Comparison of ENCODE assay signal across 12 mouse cellular contexts in the genomic region with DNA sequence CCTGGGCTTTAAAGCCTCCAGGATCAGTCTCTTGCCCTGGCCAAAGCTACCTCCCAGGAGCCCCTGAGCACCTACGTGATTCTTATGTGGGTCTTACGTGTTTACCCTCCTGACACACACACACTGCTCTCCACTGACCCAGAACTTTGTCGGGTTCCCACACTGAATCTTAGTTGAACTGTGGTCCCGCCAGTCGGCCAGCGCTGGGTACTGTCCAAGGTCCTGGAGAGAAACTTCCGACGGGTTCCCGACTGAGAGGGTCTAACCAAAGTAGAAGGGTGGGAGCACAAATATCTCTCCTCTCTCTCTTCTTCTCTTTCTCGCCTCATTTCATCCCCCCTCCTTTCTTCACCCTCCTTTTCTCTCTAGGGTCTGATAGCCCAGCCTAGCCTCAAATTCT. TPM values are rescaled to one million over a fixed set of nuclear protein-coding genes. Genes with fewer than 3 reads are reported as not detected.
DNase-seq lines count a peak whose midpoint lies in the region; ATAC-seq and TF ChIP-seq lines count a peak whose summit lies in the region.
"Had no signal": no experiment of that assay in that cellular context is flagged by ENCODE, and none has a peak within 500 bp of the region (broad histone marks: within the 10 kb centered on the region; RNA-seq: fewer than 3 reads in every experiment).

No protein-coding gene starts in this region.

- intact Hi-C loops in gastrocnemius, postnatal 14 days (cut with DNase I; ENCODE audit: low total_unique reads): no loop called here
- intact Hi-C loops in left cerebral cortex, postnatal 10 days (cut with DNase I): loop anchor here (2.0 to 5.0 kb wide), 2 partner anchors 209 to 436 kb away; no protein-coding TSS in a partner anchor

- no peak overlapping the region for H3K4me2 ChIP-seq in stomach, postnatal 0 days (replicated peaks; ENCODE audit: low read depth)
- H3K4me2 ChIP-seq: heart, embryonic 15.5 days had no signal

- H3K9me3 ChIP-seq in stomach, postnatal 0 days (ENCODE audit: control insufficient read depth, low read length): no peaks in the 10 kb centered on the region; the same call in 1 of the 2 replicates

- H3K9ac ChIP-seq in stomach, postnatal 0 days (ENCODE audit: low read length): no peak overlapping the region
- H3K9ac ChIP-seq: heart, embryonic 15.5 days had no signal

- H3K36me3 ChIP-seq in stomach, postnatal 0 days (ENCODE audit: control insufficient read depth, insufficient read depth, low read length): no peaks in the 10 kb centered on the region
- H3K36me3 ChIP-seq: heart, embryonic 15.5 days had no signal

- no peak for TF ChIP-seq CTCF in stomach, postnatal 0 days (IDR thresholded peaks at IDR 0.05; ENCODE audit: low read depth)

- peak; percentile 15 for DNase-seq in gastrocnemius, postnatal 14 days
- no peak for DNase-seq in gastrocnemius, postnatal 25 days
- DNase-seq in thymus, postnatal 0 days (ENCODE audit: low spot score): peak; percentile 7
- DNase-seq in thymus, postnatal 10 days (ENCODE audit: low spot score in 2 of 2): no peak
- DNase-seq in hindlimb bud, embryonic 11.5 days (ENCODE audit: extremely low spot score, low read depth, low spot score): peak; percentile 3
- DNase-seq in stomach, postnatal 0 days (ENCODE audit: low spot score): peak; percentile 45
- DNase-seq in left cerebral cortex, postnatal 10 days (ENCODE audit: extremely low spot score in 1 of 2, low spot score in 2 of 2): no peak
- DNase-seq in right cerebral cortex, postnatal 14 days: no peak
- DNase-seq: cerebellum, postnatal 10 days had no signal

- H3K27me3 ChIP-seq in stomach, postnatal 0 days (ENCODE audit: control insufficient read depth, insufficient read depth, low read length): no peaks in the 10 kb centered on the region

- ATAC-seq in stomach, postnatal 0 days (ENCODE audit: low FRiP score, low TSS enrichment): no peak

- WGBS in stomach, postnatal 0 days: 2% methylated on average over 10 of the region's 10 CpGs

- H3K4me3 ChIP-seq in stomach, postnatal 0 days (ENCODE audit: low read depth, low read length): no peak overlapping the region
- H3K4me3 ChIP-seq: heart, embryonic 15.5 days had no signal

- H3K4me1 ChIP-seq in stomach, postnatal 0 days (replicated peaks; ENCODE audit: control insufficient read depth, insufficient read depth): no peaks in the 10 kb centered on the region
- H3K4me1 ChIP-seq: heart, embryonic 15.5 days had no signal

- no peak overlapping the region for H3K27ac ChIP-seq in stomach, postnatal 0 days (replicated peaks)
- H3K27ac ChIP-seq: heart, embryonic 15.5 days had no signal

- TF ChIP-seq EP300 in stomach, postnatal 0 days (optimal IDR thresholded peaks at IDR 0.05): no peak

RNA-seq across cellular contexts. Expression of a gene that starts 11.7 kb away (rescaled TPM):
- not detected for total RNA-seq in gastrocnemius, postnatal 14 days (2021)
- total RNA-seq in gastrocnemius, postnatal 25 days (2021): not detected
- polyA plus RNA-seq in thymus, postnatal 0 days (2015; fragmentation: Nextera tagmentation; extraction: Ambion mirVana): not detected in 2 replicates
- polyA plus RNA-seq in stomach, postnatal 0 days (2015; fragmentation: Nextera tagmentation; extraction: Ambion mirVana): not detected in 2 replicates
- not detected for total RNA-seq in left cerebral cortex, postnatal 10 days (2021)
- polyA plus RNA-seq: heart, embryonic 15.5 days; liver, embryonic 16.5 days; spleen, adult 2 months had no signal

RNA-seq across cellular contexts. Expression of a gene that starts 33.3 kb away (rescaled TPM):
- total RNA-seq in gastrocnemius, postnatal 14 days (2021): 10 to 100 TPM; 46.1 to 56.3 TPM
- 10 to 100 TPM; 52.5 to 58.5 TPM for total RNA-seq in gastrocnemius, postnatal 25 days (2021)
- polyA plus RNA-seq in thymus, postnatal 0 days (2015; fragmentation: Nextera tagmentation; extraction: Ambion mirVana): 0.41 and 0.61 TPM in 2 replicates
- 6.8 and 8.2 TPM in 2 replicates for polyA plus RNA-seq in stomach, postnatal 0 days (2015; fragmentation: Nextera tagmentation; extraction: Ambion mirVana)
- 100 to 1,000 TPM; 526 to 602 TPM for total RNA-seq in left cerebral cortex, postnatal 10 days (2021)

Comparison
In these comparisons a context has a peak if more than half of its experiments do, and no peak if none do; other contexts are left out.
1. DNase-seq: peak in gastrocnemius, postnatal 14 days (single experiment), thymus, postnatal 0 days (single experiment), hindlimb bud, embryonic 11.5 days (single experiment) and stomach, postnatal 0 days (single experiment); none in gastrocnemius, postnatal 25 days (single experiment), thymus, postnatal 10 days (0 of 2), left cerebral cortex, postnatal 10 days (0 of 2) and right cerebral cortex, postnatal 14 days (single experiment).
2. RNA of a gene that starts 33.3 kb away (total RNA-seq): 526 to 602 TPM in left cerebral cortex, postnatal 10 days; 52.5 to 58.5 TPM in gastrocnemius, postnatal 25 days and 46.1 to 56.3 TPM in gastrocnemius, postnatal 14 days; every median in the first group is over 4 times any median in the second.